Mouse (Mus musculus) liver (tissue): ENCODE data around the gene Dhrs3.

Experiments
- DNase-seq: peaks from one replicate; pipeline ENCODE4 v3.0.0-alpha.2; 2020; ENCODE audit warnings: mixed read lengths

Gene Dhrs3

GRCm38 (mm10) chr4:144898737-144899136 is 6.1 kb downstream of the Dhrs3 start:
- DNase-seq, result no peak

GRCm38 (mm10) chr4:144901561-144902111 is 9.0 kb downstream of the Dhrs3 start:
- DNase-seq, result peak; percentile 47

- DNase-seq, result no peak
Measured at GRCm38 (mm10) chr4:144903088-144903487, 10.5 kb downstream of the Dhrs3 start.

GRCm38 (mm10) chr4:144903932-144904331 is 11.3 kb downstream of the Dhrs3 start:
- DNase-seq, result peak; percentile 41

- no peak for DNase-seq
Measured at GRCm38 (mm10) chr4:144905128-144905527, 12.5 kb downstream of the Dhrs3 start.

GRCm38 (mm10) chr4:144906001-144906889 is 13.6 kb downstream of the Dhrs3 start:
- peak; percentile 60 for DNase-seq

GRCm38 (mm10) chr4:144906978-144907703 is 14.5 kb downstream of the Dhrs3 start:
- no peak for DNase-seq

GRCm38 (mm10) chr4:144908825-144909224 is 16.2 kb downstream of the Dhrs3 start:
- DNase-seq, result no peak

GRCm38 (mm10) chr4:144910281-144910680 is 17.7 kb downstream of the Dhrs3 start:
- DNase-seq, result no peak

GRCm38 (mm10) chr4:144913298-144914152 is 20.9 kb downstream of the Dhrs3 start:
- DNase-seq, result no peak

GRCm38 (mm10) chr4:144916520-144916919 is 23.9 kb downstream of the Dhrs3 start:
- no peak for DNase-seq

- no peak for DNase-seq
Measured at GRCm38 (mm10) chr4:144917101-144917500, 24.5 kb downstream of the Dhrs3 start.

- no peak for DNase-seq
Measured at GRCm38 (mm10) chr4:144918501-144918900, 25.9 kb downstream of the Dhrs3 start.

GRCm38 (mm10) chr4:144928693-144929436 is 36.2 kb downstream of the Dhrs3 start:
- no peak for DNase-seq

GRCm38 (mm10) chr4:144929811-144930221 is 37.2 kb downstream of the Dhrs3 start:
- DNase-seq, result no peak

- DNase-seq, result peak; percentile 23
Measured at GRCm38 (mm10) chr4:144930366-144930765, 37.7 kb downstream of the Dhrs3 start.

- no peak for DNase-seq
Measured at GRCm38 (mm10) chr4:144931167-144931566, 38.5 kb downstream of the Dhrs3 start.

- no peak for DNase-seq
Measured at GRCm38 (mm10) chr4:144934501-144934900, 41.9 kb downstream of the Dhrs3 start.

- DNase-seq, result no peak
Measured at GRCm38 (mm10) chr4:144936563-144937154, 44.0 kb downstream of the Dhrs3 start.

GRCm38 (mm10) chr4:144939847-144940411 is 47.3 kb downstream of the Dhrs3 start:
- DNase-seq, result no peak
